Mouse (Mus musculus): ENCODE data around the gene Gm45521. TPM values are rescaled to one million over a fixed set of nuclear protein-coding genes. Genes with fewer than 3 reads are reported as not detected.

The Gm45521 gene
- total and polyA plus RNA-seq, 3 experiments: not detected

DNA sequence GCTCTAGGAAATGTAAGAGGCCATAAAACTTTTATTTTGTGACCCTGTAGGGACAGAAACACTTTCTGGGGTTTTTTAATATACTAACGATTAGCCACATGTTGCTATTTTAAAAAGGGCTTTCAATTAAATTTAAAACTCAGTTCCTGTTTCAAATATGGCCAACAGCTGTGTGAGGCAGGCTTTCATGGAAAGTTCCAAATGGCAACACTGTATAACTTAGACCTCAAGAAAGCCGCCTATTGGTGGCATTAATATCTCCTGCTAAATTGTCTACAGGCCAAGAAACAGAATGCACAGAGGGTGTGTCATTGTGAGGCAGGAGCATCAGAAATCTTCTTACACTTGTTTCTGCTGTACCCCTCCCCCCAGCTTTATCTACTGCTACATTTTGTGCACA is 50.4 kb downstream of the Gm45521 start:
- DNase-seq: no peak
- Histone ChIP-seq H3K79me2 (replicated peaks; ENCODE audit: control insufficient read depth, insufficient read depth, low read length) (0 out of 2 replicates have a peak, but pooled peaks cover 2% of the 10 kb centered on the region), H3K36me3 (ENCODE audit: control insufficient read depth, insufficient read depth, low read length) (no peaks in the 10 kb centered on the region), H3K4me3 (no peak overlapping the region), H3K9ac (ENCODE audit: low read depth, low read length) (no peak overlapping the region), H3K27ac (no peak overlapping the region), H3K27me3 (ENCODE audit: control insufficient read depth, insufficient read depth, low read length) (no peaks in the 10 kb centered on the region), H3K4me1 (ENCODE audit: control insufficient read depth, insufficient read depth, low read length) (peaks cover 1% of the 10 kb centered on the region; the same call in 1 of the 2 replicates)
- TF ChIP-seq CTCF (IDR thresholded peaks at IDR 0.05): no peak
- no peak for TF ChIP-seq EP300 (IDR thresholded peaks at IDR 0.05; ENCODE audit: insufficient read depth, low read depth, low read length)
- no peak for TF ChIP-seq POLR2A (IDR thresholded peaks at IDR 0.05; ENCODE audit: insufficient read depth, low read depth, low read length)
- intact Hi-C loops (cut with DNase I): no loop called here
- WGBS: 70% methylated on average over 2 of the region's 2 CpGs

DNA sequence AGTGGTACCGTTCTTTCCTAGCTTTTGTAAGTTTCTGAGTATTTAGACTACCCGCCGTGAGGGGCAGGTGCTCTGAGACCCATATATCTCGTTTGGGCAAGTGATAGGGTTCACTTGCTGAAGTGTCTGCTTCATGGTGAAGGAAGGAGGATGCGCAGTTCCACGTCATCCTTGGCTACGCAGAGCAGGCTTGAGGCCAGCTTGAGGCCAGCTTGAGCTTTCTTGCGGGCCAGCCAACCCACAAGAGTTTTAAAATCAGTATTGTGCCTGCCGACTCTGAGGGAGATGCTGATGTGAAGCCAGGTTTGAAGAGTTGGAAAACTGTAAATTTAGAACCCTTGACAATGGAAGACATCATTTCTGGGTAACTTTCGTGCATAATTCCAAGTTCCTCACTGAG is 50.8 kb downstream of the Gm45521 start:
- no peak overlapping the region for H3K4me3 ChIP-seq
- peaks cover 2% of the 10 kb centered on the region; the same call in 1 of the 2 replicates for H3K79me2 ChIP-seq (replicated peaks; ENCODE audit: control insufficient read depth, insufficient read depth, low read length)
- H3K27me3 ChIP-seq (ENCODE audit: control insufficient read depth, insufficient read depth, low read length): no peaks in the 10 kb centered on the region
- DNase-seq: no peak
- intact Hi-C loops (cut with DNase I): no loop called here
- TF ChIP-seq CTCF (IDR thresholded peaks at IDR 0.05) (no peak), POLR2A (IDR thresholded peaks at IDR 0.05; ENCODE audit: insufficient read depth, low read depth, low read length) (no peak), EP300 (IDR thresholded peaks at IDR 0.05; ENCODE audit: insufficient read depth, low read depth, low read length) (no peak)
- WGBS: 88% methylated on average over 10 of the region's 10 CpGs
- H3K36me3 ChIP-seq (ENCODE audit: control insufficient read depth, insufficient read depth, low read length): no peaks in the 10 kb centered on the region
- no peak overlapping the region for H3K27ac ChIP-seq
- H3K4me1 ChIP-seq (ENCODE audit: control insufficient read depth, insufficient read depth, low read length): peaks cover 1% of the 10 kb centered on the region; the same call in 1 of the 2 replicates
- no peak overlapping the region for H3K9ac ChIP-seq (ENCODE audit: low read depth, low read length)

Other genes with a start within 250 kb of the Gm45521 start
- not detected for gene Gm26661, start 165.7 kb upstream of the Gm45521 start, total RNA-seq (2021)
- gene Gm26661, start 165.7 kb upstream of the Gm45521 start, polyA plus RNA-seq (2012; rRNA removed): not detected in 2 replicates
- gene Flnb, start 139.3 kb upstream of the Gm45521 start, total RNA-seq (2021): 10 to 100 TPM; 17.0 to 22.7 TPM
- 9.6 and 18.2 TPM in 2 replicates for gene Flnb, start 139.3 kb upstream of the Gm45521 start, polyA plus RNA-seq (2012; rRNA removed)
- under 1 TPM in 1 of 2 experiments, not detected in 1; 0.07 TPM for gene Dnase1l3, start 37.3 kb downstream of the Gm45521 start, total RNA-seq (2021)
- gene Dnase1l3, start 37.3 kb downstream of the Gm45521 start, polyA plus RNA-seq (2012; rRNA removed): 0.12 and 0.57 TPM in 2 replicates
- gene Abhd6, start 45.6 kb downstream of the Gm45521 start, total RNA-seq (2021): 10 to 100 TPM in 1 of 2 experiments, 1 to 10 TPM in 1; 8.9 to 13.7 TPM
- gene Abhd6, start 45.6 kb downstream of the Gm45521 start, polyA plus RNA-seq (2012; rRNA removed): 12.4 and 15.3 TPM in 2 replicates
- gene Rpp14, start 123.1 kb downstream of the Gm45521 start, total RNA-seq (2021): 10 to 100 TPM; 23.1 to 29.7 TPM
- 11.2 and 16.7 TPM in 2 replicates for gene Rpp14, start 123.1 kb downstream of the Gm45521 start, polyA plus RNA-seq (2012; rRNA removed)
- gene Pxk, start 140.9 kb downstream of the Gm45521 start, total RNA-seq (2021): 10 to 100 TPM; 23.1 to 24.6 TPM
- gene Pxk, start 140.9 kb downstream of the Gm45521 start, polyA plus RNA-seq (2012; rRNA removed): 18.3 and 27.3 TPM in 2 replicates
- gene Pdhb, start 215.7 kb downstream of the Gm45521 start, total RNA-seq (2021): 100 to 1,000 TPM; 722 to 825 TPM
- gene Pdhb, start 215.7 kb downstream of the Gm45521 start, polyA plus RNA-seq (2012; rRNA removed): 324 and 636 TPM in 2 replicates

Data from heart, adult 2 months (tissue).